Mouse (Mus musculus): ENCODE data around the gene Pdcd6.

The Pdcd6 gene

DNA sequence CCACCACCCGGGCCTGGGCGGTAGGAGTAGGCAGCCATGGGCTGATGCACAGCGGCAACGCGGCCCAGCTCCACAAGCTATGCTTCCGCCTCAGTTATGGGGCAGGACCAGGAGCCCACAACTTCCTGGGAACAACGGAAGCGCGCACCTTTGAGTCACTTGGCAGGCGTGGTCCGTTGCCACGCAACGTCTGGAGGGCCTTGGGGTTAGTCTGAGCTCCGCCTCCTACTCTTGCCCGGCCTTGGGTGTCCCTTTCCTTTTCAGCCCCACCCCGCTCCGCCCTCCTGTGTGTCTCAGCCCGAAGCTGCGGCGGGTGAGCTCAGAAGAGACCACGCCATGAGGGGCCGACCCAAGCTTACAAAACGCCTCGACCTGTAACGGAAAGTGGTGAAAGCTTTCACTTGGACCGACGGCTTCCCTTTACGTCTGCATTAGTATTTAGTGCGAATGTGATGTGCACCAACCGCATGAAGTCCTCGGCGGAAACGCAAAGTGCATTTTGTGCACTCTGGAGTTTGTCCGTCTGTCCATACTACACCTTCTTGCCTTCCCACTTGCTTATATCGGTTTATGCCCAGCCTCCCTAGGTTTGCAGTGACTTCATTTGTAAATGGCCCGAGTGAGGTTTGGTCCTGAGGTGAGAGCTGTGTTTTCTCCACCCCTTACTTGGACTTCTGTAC is at the start of gene Pdcd6:
Gene Pdcd6 (minus strand): TSS at position 411 of the 680 bp plus-strand sequence.
- DNase-seq (ENCODE audit: low spot score): peak; percentile 97

DNA sequence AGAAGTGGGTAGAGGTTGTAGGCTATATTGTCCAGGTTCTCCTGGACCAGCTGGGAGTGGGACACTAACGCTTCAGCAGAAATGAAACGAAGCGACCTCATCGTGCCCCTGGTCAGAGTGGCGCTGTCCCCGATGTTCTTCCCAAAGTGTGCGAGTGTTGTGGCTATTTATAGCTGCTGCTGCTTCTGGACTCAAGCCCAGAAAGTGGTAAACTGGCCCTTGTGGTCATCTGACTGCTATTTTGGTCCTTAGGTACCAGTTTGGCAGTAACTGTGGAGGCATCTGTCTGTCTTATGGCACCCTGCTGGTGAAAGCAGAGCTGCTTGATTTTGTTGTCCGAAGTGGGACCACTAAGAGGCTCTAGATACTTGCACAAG is 46.5 kb upstream of the Pdcd6 start, which contains the start of gene Lrrc14b:
Gene Lrrc14b (minus strand): TSS at position 147 of the 377 bp plus-strand sequence.
- DNase-seq (ENCODE audit: low spot score): no peak

DNA sequence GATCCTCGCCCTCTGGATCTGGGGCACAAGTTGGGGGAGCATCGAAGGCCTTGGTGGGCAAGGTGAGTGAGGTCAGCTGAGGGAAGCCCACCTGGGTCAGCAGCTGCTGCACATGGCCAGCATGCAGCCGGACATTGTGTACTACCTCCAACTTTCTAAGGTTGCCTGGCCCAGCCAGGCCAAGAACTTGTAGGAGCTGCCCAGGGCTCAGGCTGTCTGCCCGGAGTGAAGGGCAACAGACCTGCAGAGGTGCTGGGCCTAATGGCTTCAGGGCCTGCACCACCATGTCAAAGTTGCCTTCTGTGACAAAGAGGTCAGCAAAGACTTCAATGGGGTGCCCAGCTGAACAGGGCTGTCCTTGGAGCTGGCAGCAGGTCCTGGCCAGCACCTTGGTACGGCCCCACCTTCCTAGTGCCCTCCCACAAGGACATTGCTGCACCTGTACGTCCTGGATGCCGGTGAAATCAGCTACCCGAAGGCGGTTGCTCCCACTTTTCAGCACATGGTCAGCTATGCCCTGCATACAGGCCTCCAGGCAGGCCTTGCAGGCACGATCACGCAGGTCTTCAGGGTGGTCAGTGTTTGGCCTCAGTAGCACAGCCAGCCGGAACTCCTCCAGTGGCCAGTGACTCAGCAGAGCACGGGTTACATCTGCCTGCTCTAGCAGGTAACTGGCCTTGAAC is 45.9 kb upstream of the Pdcd6 start:
- no peak for DNase-seq (ENCODE audit: low spot score)

DNA sequence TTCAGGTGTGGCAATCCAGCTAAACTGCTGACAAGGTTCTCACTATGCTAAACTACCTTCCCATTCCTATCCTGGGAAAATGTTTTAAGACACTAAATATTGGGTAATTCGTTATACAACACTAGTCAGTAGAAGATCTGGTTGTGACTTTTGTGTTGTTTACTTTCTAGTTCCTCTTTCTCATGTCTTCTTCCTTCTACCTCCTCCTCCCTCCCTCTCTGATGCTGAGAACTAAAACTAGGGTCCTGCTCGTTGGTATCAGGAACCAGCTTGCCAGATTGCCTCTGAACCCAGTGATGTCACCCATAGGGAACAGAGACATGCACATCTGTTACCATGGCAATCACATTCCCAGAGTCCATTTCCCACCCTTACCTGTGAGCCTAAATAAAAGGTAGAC is 44.8 kb upstream of the Pdcd6 start:
- DNase-seq (ENCODE audit: low spot score): no peak

DNA sequence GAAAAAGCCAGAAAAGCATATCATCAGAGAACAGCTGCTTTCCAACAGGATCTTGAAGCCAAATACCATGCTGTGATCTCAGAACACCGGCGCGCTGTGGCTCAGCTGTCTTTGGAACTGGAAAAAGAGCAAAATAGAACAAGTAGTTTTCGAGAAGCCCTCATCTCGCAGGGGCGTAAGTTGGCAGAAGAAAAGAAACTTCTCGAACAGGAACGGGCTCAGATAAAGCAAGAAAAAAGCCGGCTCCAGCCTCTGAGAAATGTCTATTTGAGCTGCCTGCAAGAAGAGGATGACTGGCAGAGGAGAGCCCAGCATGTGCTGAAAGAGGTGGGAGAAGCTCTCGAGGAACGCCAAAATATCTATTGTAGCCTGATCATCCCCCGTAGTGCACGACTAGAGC is 39.1 kb upstream of the Pdcd6 start:
- DNase-seq (ENCODE audit: low spot score): no peak

DNA sequence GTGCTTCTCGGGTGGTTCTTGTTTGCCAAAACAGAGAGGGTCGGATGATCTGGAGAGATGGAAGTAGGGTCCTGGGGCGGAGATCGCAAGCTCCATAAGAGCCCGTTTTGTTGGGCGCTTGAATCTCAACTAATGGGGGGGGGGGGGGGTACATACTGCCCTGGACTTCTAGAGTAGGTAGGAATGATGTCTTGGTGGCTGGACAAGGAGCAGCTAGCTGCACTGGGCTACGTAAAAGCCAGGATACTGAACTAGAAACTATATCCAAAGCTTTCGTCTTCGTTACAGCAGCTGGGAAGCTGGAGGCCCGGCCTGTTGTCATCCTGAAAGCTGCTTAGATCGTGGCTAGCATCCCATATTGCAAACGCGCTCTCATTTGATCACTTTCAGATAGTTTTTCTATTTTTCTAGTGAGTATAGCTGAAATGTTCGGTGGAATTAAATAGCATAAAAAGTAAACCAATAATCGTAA is 33.1 kb upstream of the Pdcd6 start:
- DNase-seq (ENCODE audit: low spot score): no peak

DNA sequence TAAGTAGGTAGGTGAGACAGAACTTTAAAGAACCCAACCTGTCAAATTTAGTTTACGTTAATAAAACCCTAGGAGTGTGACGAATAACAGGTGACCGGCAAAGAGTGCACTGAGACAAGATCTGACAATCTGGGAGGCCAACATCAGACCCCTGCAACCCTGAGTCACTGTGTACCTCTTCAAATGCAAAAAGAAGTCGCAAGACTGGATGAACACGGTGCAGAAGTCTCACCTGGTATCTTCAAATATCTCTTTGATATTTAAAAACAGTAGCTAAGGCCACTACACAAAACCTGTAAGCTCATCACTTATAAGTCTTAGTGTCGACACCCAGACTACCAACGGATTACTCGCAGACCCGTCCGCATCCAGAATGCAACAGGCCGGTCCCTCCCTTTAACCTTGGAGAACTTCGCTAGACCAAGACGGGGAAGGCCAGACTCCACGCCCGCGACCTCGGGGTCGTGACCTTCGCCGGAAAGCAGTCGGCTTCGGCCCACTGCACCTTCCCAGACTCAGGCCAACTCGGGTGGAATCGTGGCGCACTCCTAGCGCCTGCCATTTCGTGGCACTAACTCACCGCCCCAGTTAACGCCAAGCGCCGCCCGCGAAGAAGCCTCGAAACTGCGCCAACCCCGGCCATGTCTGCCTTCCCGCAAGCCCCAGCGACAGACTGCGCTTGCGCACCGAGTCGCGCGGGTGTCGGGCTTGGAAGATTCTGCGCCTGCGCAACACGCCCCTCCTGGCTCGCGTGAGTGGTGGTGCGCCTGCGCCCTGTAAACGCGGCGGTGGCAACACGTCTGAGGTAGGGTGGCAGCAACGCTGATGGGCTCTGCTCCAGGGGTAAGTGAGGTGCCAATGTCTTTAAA is 32.4 kb upstream of the Pdcd6 start, which contains the start of the genes Sdha and Ccdc127:
Gene Sdha (minus strand): TSS at position 715 of the 869 bp plus-strand sequence.
Gene Ccdc127 (plus strand): TSS at position 744 of the 869 bp plus-strand sequence.
- peak; percentile 96 for DNase-seq (ENCODE audit: low spot score)

DNA sequence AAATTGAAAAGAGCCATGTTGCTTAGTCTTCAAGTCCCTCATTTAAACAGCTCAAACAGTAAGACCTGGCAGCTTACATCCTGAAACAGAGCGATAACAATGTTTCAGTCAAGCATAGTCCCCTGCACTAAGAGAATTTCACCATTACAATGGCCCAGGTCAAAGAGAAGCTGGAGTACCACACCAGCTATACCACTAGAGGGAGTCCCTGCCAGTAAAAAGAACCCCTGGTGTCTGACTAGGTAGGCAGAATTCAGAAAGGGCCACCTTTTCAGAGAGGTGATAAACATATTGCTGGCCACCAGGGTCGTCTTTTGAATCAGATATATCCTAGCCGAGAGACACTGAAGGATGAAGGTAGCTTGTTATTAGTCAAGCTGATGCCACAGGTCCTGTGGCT is 23.7 kb upstream of the Pdcd6 start:
- peak; percentile 9 for DNase-seq (ENCODE audit: low spot score)

DNA sequence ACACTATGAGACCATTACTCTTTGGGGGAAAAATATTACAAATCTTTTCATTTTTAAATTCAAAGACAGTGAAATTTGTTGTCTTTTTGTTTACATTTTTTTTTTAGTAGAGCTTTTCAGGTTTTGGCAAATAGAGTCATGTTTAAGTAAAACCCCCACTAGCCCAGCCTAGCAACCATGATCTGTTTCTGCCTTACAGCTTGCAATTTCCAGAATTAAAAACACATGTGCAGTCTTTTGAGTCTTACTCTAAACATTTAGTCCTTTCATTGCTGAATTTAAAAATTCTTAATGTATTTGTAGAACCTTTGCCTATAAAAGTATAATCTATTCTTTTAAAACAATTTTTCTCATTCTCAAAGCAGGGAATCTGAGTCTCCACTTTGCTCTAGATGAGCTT is 11.9 kb upstream of the Pdcd6 start:
- DNase-seq (ENCODE audit: low spot score): no peak

DNA sequence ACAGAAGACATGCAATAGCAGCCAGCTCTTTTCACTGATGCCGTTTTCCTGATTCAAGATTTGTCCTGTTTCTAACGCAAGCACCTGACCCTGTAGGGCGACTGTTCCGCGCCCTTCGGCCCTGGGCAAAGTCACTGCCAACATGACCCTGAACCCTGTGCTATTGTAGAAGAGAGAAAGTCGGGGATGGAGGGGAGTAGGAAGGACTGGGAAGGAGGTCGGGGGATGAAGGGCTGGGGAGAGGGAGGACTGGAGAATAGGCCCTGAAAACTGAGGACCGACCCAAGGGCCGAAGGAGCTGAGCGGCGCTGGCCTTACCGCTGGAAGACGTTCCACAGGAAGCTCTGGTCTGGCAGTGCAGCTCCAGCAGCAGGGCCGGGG is 601 bp downstream of the Pdcd6 start:
- DNase-seq (ENCODE audit: low spot score): no peak

DNA sequence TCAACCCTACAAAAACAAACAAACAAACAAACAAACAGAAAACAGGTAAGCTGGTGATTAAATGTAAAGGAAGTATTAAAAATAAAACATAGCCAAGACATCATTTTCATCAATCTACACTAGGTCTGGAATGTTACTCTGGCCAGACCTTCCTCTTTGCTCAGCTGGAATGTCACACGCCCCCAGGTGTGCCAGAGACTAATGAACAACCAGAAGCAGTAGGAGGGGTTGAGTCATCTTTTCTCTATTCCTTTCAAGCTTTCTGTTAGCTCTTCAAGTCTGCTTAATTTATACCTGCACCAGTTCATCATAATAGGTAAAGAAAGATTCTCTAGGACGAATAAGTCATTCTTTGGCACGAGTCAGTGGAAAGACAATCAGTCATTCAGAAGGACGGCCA is 994 bp downstream of the Pdcd6 start:
- peak; percentile 54 for DNase-seq (ENCODE audit: low spot score)

DNA sequence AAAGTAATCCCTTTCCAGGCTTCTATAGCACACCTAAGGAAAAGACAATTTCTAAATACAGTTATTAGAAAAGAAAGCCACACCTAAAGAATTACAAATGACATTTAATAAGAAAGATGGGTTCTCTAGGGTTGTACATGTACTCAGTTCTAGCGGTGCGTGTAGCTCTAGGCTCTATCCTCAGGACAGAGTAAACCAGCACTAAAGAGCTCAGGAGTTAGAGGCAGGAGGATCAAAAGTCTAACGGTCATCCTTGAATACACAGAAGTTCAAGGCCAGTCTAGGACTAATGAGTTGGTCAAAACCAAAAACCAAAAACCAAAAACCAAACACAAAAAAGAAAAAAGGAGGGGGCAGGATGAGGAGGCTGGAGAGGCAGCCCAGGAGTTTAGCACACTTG is 2.8 kb downstream of the Pdcd6 start:
- no peak for DNase-seq (ENCODE audit: low spot score)

DNA sequence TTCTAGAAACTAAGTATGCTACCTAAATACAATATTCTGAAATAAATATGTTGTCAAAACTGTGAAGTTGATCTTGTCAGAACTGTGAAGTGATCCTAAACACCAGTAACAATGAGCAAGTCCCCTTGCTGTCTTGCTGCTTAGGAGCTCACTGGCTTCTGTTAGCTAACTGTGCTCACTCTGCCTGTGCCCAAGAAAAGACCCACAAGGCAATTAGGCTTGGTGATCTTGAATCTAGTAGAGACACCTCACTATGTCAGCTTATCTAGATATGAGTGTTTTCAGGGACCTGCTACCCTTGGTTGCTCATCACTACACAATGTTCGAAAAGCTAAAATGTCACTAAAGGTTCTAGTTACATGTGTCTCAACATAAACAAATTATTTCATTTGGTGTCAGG is 11.6 kb downstream of the Pdcd6 start:
- DNase-seq (ENCODE audit: low spot score): no peak

DNA sequence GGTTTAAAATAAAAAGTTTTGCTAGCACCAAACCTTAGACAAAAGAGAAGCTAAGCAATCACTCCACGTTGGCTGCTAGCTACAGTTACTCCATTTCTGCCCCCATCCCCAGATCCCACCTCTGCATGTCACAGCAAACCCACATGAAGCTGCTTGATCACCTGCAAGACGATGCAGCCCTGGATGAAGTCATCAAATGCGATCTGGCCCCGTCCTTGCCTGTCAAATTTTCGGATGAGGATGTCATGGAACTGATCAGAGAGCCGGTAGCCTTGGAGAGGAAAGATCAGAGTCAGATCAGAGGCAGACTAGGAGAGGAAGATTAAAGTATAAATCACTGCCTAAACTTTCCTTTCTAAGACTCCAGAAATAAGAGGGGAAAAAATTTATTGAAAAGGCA is 12.0 kb downstream of the Pdcd6 start:
- no peak for DNase-seq (ENCODE audit: low spot score)

DNA sequence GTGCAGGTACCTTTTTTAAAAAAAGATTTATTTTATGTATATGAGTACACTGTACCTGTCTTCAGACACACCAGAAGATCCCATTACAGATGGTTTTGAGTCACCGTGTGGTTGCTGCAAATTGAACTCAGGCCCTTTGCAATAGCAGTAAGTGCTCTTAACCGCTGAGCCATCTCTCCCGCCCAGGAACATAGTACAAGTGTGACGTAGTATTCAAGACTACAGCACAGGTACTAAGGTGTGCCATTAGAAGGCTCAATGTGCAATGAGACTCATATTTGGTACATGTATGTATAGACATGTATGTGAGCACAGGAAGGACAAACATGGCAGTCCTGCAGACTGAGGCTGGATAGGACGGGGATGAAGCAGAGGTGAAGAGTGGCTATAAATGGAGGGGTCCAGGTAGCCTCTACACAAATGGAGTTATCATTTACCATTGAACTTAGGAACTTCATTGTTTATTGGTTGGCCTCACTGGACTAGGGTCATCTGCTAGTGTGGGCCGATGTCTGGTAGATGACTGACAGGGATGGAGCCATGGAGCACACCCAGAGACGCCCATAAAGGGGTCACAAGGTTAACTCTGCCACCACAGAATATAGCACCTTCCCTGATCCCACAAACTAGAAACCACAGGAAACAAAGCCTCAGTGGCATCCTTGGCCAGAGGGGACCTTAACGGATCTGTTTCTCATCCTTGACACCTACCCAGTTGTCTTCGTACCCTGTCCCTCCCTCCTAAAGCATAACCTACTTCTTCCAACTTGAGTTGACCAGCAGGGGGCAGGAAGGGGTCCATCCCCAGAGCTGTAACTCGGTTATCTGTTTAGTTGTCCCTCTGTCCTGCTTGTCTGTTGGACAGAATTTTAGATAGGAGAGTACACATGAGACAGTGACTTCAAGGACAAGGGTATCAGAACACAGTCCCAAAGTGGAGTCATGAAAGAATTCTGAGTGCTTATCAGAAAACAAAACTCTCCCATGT is 15.0 kb downstream of the Pdcd6 start:
- DNase-seq (ENCODE audit: low spot score): no peak

DNA sequence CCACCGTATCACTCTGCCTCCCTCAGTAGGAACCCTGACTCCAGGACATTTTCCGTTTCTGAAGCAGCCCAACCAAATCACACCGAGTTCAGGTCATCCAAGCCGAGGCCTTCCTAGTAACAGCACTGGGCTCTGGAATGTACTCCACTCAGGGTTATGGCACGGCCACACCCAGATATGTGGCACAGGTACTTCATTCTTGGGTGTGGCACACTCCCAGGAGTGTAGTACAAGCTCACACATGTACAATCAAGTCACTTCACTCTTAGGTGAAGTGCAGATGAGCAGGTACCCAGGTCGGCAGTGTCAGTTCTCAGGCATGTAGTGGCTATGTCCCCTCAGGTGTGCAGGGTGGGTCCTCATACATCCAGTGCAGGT is 15.8 kb downstream of the Pdcd6 start:
- DNase-seq (ENCODE audit: low spot score): no peak

DNA sequence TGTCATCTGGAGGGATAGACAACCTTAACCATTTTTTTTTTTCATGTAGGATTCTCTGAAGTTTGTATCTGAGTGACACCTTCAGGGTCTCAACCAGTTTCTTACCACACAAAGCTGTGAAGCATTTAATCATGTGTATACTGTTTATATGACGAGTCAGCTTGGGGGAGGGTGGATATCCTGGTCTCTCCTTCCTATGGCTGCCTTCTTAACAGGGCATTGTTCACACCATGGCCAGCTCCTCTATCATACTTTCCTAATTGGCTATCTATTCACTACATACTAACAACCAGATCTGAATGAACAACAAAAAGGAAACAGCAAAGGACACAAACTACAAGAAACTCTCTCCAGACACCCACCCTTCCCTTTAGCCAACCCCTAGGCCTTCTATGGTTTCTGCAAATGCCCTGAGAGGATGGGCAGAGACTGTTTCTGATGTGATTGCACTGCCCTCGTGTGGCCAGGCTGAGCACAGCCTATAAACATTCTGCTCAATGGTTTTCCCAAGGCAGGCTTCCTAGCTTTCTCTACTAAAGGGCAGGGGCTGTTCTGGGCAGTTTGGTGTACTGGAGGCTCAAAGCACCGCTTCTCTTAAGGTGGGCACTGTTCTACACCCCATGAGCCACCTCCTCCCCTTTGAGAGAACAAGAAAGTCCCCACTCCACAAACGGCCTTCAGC is 16.3 kb downstream of the Pdcd6 start:
- peak; percentile 47 for DNase-seq (ENCODE audit: low spot score)

DNA sequence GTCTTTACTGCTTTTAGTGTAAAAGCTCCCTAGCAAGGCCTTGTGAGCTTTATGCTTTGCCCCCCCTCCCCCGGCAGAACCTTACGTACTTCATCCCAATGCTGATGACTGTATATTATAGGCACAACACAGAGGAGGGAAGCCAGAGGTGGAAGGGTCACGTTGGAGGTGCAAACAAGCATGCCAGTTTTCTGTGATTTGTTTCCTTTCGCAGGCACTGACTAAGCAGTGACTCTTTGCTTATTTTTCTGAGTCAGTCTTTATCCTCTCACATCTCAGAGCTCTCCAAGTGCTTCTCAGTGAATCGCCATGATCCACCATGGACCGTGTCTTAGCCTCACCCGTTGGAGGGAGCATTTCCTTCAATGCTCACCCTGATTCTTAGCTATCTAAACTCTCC is 21.0 kb downstream of the Pdcd6 start:
- no peak for DNase-seq (ENCODE audit: low spot score)

DNA sequence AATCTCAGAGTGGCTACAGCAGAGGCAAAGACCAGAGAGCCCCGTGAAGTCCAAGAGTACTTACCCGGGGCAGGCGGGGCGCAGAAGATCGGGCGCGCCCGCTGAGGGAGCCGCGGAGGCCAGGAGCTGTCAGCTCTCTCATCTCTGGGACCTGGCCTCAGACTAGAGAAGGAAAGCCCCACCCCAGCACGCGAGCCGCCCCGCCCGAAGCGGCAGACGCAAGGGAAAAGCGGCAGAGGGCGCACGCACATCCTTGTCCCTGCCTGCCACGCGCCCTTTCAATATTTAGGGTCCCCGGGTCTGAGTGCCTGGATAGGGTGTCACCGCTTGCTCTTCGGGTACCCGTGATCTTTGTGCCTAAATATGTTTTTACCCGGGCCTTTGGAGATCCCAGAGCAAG is 25.2 kb downstream of the Pdcd6 start, which contains the start of gene Ahrr:
Gene Ahrr (minus strand): TSS at position 165 of the 400 bp plus-strand sequence.
- DNase-seq (ENCODE audit: low spot score): peak; percentile 55

DNA sequence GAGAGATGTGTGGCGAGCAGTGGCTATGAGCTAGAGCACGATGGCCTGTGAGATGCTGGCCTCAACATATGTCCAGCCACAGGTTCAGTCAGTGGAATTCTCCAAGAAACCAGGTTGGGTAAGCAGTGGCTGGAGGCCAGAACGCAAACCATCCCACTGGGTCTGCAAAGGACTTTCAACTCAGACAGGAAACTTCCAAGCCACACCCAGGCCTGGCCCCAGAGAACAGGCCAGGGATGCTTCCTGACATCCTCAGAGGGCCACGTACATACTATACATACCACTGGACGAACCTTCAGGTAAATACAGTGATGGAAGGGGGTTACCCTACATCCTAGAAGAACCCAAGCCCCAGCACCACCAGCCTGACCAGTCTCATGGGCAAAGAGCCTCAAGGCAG is 27.7 kb downstream of the Pdcd6 start:
- DNase-seq (ENCODE audit: low spot score): no peak

DNA sequence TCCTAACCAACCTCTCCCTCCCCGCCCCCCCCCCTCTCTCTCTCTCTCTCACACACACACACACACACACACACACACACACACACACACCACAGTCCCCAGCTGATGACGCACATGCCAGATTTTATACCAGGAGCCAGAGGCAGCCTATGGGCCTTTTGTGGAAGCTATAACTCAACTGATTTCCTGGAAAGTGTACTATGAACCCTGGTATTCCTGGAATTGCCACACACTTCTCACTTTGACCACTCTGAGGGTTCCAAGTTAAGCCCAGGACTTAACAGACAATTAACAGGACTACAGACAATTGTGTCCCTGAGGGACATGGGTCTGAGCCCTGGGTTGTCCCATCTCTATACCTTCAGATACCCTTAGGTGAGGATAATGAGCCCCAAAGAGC is 35.1 kb downstream of the Pdcd6 start:
- DNase-seq (ENCODE audit: low spot score): peak; percentile 69
